Comparison of ENCODE assay signal across 9 mouse cellular contexts in genomic region chr14:7314661-7315060, GRCm38 (mm10). TPM values are rescaled to one million over a fixed set of nuclear protein-coding genes. Genes with fewer than 3 reads are reported as not detected.
DNase-seq lines count a peak whose midpoint lies in the region; ATAC-seq and TF ChIP-seq lines count a peak whose summit lies in the region.
"Not testable (repeated sequence)": the region's sequence is repeated elsewhere in the genome, so short reads cannot be mapped to it uniquely, and the experiment has no call there.
"Had no signal": no experiment of that assay in that cellular context is flagged by ENCODE, and none has a peak within 500 bp of the region (broad histone marks: within the 10 kb centered on the region; RNA-seq: fewer than 3 reads in every experiment).

TSS of gene Gm3739 (minus strand) at chr14:7315049.

- WGBS in forebrain, embryonic 12.5 days, result 0% methylated on average over 8 of the region's 35 CpGs
- WGBS in heart, embryonic 10.5 days, result 0% methylated on average over 12 of the region's 35 CpGs
- WGBS in hindbrain, embryonic 15.5 days, result 0% methylated on average over 23 of the region's 35 CpGs
- WGBS in liver, embryonic 12.5 days (ENCODE audit: insufficient replicate concordance), result 2% methylated on average over 11 of the region's 35 CpGs
- WGBS in neural tube, embryonic 11.5 days, result 0% methylated on average over 2 of the region's 35 CpGs
- 0% methylated on average over 6 of the region's 35 CpGs for WGBS in stomach, postnatal 0 days

- peak within 1 kb of the TSS; percentile 53 for H3K4me3 ChIP-seq in forebrain, embryonic 12.5 days (replicated peaks)
- peak within 1 kb of the TSS; percentile 61 for H3K4me3 ChIP-seq in heart, embryonic 10.5 days
- H3K4me3 ChIP-seq in hindbrain, embryonic 15.5 days, result peak within 1 kb of the TSS; percentile 53
- H3K4me3 ChIP-seq in layer of hippocampus, adult 2 months, result peak within 1 kb of the TSS; percentile 41
- H3K4me3 ChIP-seq in liver, embryonic 12.5 days, result peak within 1 kb of the TSS; percentile 31
- peak within 1 kb of the TSS; percentile 47 for H3K4me3 ChIP-seq in neural tube, embryonic 11.5 days (ENCODE audit: low read depth, low read length)
- peak within 1 kb of the TSS; percentile 35 for H3K4me3 ChIP-seq in stomach, postnatal 0 days (ENCODE audit: low read depth, low read length)

- H3K36me3 ChIP-seq in forebrain, embryonic 12.5 days (replicated peaks); heart, embryonic 10.5 days; hindbrain, embryonic 15.5 days; liver, embryonic 12.5 days; neural tube, embryonic 11.5 days (ENCODE audit: control insufficient read depth, insufficient read depth, low read length); stomach, postnatal 0 days (ENCODE audit: control insufficient read depth, insufficient read depth, low read length): not testable (repeated sequence)

- TF ChIP-seq CTCF in layer of hippocampus, adult 2 months (conservative IDR thresholded peaks at IDR 0.05); stomach, postnatal 0 days (IDR thresholded peaks at IDR 0.05; ENCODE audit: low read depth): not testable (repeated sequence)

- H3K9me3 ChIP-seq in forebrain, embryonic 12.5 days; heart, embryonic 10.5 days; hindbrain, embryonic 15.5 days; liver, embryonic 12.5 days (replicated peaks); neural tube, embryonic 11.5 days (ENCODE audit: control insufficient read depth, low read length); stomach, postnatal 0 days (ENCODE audit: control insufficient read depth, low read length): not testable (repeated sequence)

- not testable (repeated sequence) for TF ChIP-seq EP300 in stomach, postnatal 0 days (optimal IDR thresholded peaks at IDR 0.05)

- H3K4me1 ChIP-seq in forebrain, embryonic 12.5 days; heart, embryonic 10.5 days; hindbrain, embryonic 15.5 days (replicated peaks); liver, embryonic 12.5 days; neural tube, embryonic 11.5 days (ENCODE audit: control insufficient read depth, insufficient read depth, low read length); stomach, postnatal 0 days (replicated peaks; ENCODE audit: control insufficient read depth, insufficient read depth): not testable (repeated sequence)

- peak; percentile 1 for DNase-seq in adrenal gland, postnatal 25 days
- not testable (repeated sequence) for DNase-seq in heart, embryonic 10.5 days (ENCODE audit: low spot score); neural tube, embryonic 11.5 days (ENCODE audit: low spot score); stomach, postnatal 0 days (ENCODE audit: low spot score)
- DNase-seq in layer of hippocampus, adult 2 months (ENCODE audit: low spot score in 2 of 2), result peak in 1 of 2 experiments; percentile 8

- not testable (repeated sequence) for H3K27me3 ChIP-seq in forebrain, embryonic 12.5 days; heart, embryonic 10.5 days (ENCODE audit: insufficient read depth, poor library complexity, severe bottlenecking); hindbrain, embryonic 15.5 days; liver, embryonic 12.5 days (replicated peaks); neural tube, embryonic 11.5 days (ENCODE audit: control insufficient read depth, insufficient read depth, low read length); stomach, postnatal 0 days (ENCODE audit: control insufficient read depth, insufficient read depth, low read length)

- not testable (repeated sequence) for ATAC-seq in forebrain, embryonic 12.5 days (ENCODE audit: low FRiP score); hindbrain, embryonic 15.5 days (ENCODE audit: low FRiP score, low read depth); liver, embryonic 12.5 days; neural tube, embryonic 11.5 days (ENCODE audit: insufficient read depth, low FRiP score, low TSS enrichment); stomach, postnatal 0 days (ENCODE audit: low FRiP score, low TSS enrichment)

- H3K9ac ChIP-seq in forebrain, embryonic 12.5 days, result peak within 1 kb of the TSS; percentile 66
- H3K9ac ChIP-seq in hindbrain, embryonic 15.5 days, result peak within 1 kb of the TSS; percentile 60
- not testable (repeated sequence) for H3K9ac ChIP-seq in liver, embryonic 12.5 days; stomach, postnatal 0 days (ENCODE audit: low read length)
- H3K9ac ChIP-seq in neural tube, embryonic 11.5 days (ENCODE audit: low read length), result peak within 1 kb of the TSS; percentile 53

- H3K4me2 ChIP-seq in forebrain, embryonic 12.5 days, result peak within 1 kb of the TSS; percentile 68
- peak within 1 kb of the TSS; percentile 58 for H3K4me2 ChIP-seq in hindbrain, embryonic 15.5 days
- H3K4me2 ChIP-seq in liver, embryonic 12.5 days, result peak within 1 kb of the TSS; percentile 58
- peak within 1 kb of the TSS; percentile 47 for H3K4me2 ChIP-seq in neural tube, embryonic 11.5 days (ENCODE audit: low read depth)
- H3K4me2 ChIP-seq in stomach, postnatal 0 days (replicated peaks; ENCODE audit: low read depth), result peak within 1 kb of the TSS; percentile 58

- H3K27ac ChIP-seq in forebrain, embryonic 12.5 days; layer of hippocampus, adult 2 months; liver, embryonic 12.5 days; neural tube, embryonic 11.5 days (ENCODE audit: low read depth, low read length); stomach, postnatal 0 days (replicated peaks): not testable (repeated sequence)
- peak within 1 kb of the TSS; percentile 83 for H3K27ac ChIP-seq in heart, embryonic 10.5 days
- H3K27ac ChIP-seq in hindbrain, embryonic 15.5 days (replicated peaks), result peak within 1 kb of the TSS; percentile 79

RNA-seq across cellular contexts. Expression of gene Gm3739, which starts in this region (rescaled TPM):
- total RNA-seq in adrenal gland, postnatal 25 days (2021), result 0.18 TPM in 1 of 2 replicates, not detected in the other
- polyA plus RNA-seq in forebrain, embryonic 12.5 days (2016; fragmentation: Nextera tagmentation; extraction: Ambion mirVana), result 2.7 and 3.0 TPM in 2 replicates
- 2.1 and 2.6 TPM in 2 replicates for polyA plus RNA-seq in heart, embryonic 10.5 days (2016; fragmentation: Nextera tagmentation; extraction: Ambion mirVana)
- polyA plus RNA-seq in hindbrain, embryonic 15.5 days (2015; fragmentation: Nextera tagmentation; extraction: Ambion mirVana), result 6.7 and 7.1 TPM in 2 replicates
- 1 to 10 TPM in 1 of 2 experiments, under 1 TPM in 1; 0.66 to 1.0 TPM for total RNA-seq in layer of hippocampus, adult 2 months (2021)
- 0.12 TPM in 1 of 2 replicates, not detected in the other for polyA plus RNA-seq in liver, embryonic 12.5 days (2016; fragmentation: Nextera tagmentation; extraction: Ambion mirVana)
- polyA plus RNA-seq in neural tube, embryonic 11.5 days (2014; fragmentation: Nextera tagmentation; extraction: Ambion mirVana), result 1.5 and 2.4 TPM in 2 replicates
- 0.22 and 0.33 TPM in 2 replicates for polyA plus RNA-seq in stomach, postnatal 0 days (2015; fragmentation: Nextera tagmentation; extraction: Ambion mirVana)
- total RNA-seq: megakaryocyte, adult 5-6 weeks had no signal

Comparison
In these comparisons a context has a peak if more than half of its experiments do, and no peak if none do; other contexts are left out.
1. Peak in DNase-seq in adrenal gland, postnatal 25 days; RNA of the gene not detected or under 1 TPM.